Mouse (Mus musculus) kidney, adult 2 months (tissue): ENCODE measurements around the gene Prcp. TPM values are rescaled to one million over a fixed set of nuclear protein-coding genes. Genes with fewer than 3 reads are reported as not detected.
"Not testable (repeated sequence)": the region's sequence is repeated elsewhere in the genome, so short reads cannot be mapped to it uniquely, and the experiment has no call there.

Source experiments
- DNase-seq: peaks from one replicate; pipeline ENCODE4 v3.0.0; 2021
- H3K27ac ChIP-seq: fragments of 200-500 bp; 2 replicates; pipeline ENCODE4 v1.5.1; 2012; ENCODE audit warnings: low read depth, low read length, control low read depth, inconsistent platforms; ENCODE audit not compliant: insufficient read depth
- H3K27me3 ChIP-seq: fragments of 200-500 bp; replicated peaks from 2 replicates; pipeline ENCODE4 v1.6.1; 2012; ENCODE audit warnings: mild to moderate bottlenecking, moderate library complexity, low read length, inconsistent platforms; ENCODE audit not compliant: control insufficient read depth, insufficient read depth
- H3K36me3 ChIP-seq: fragments of 200-500 bp; 2 replicates; pipeline ENCODE4 v1.6.1; 2012; ENCODE audit warnings: mild to moderate bottlenecking, moderate library complexity, low read length, inconsistent platforms; ENCODE audit not compliant: control insufficient read depth, insufficient read depth
- H3K4me1 ChIP-seq: fragments of 200-500 bp; 2 replicates; pipeline ENCODE4 v1.6.1; 2011; ENCODE audit warnings: low read length; ENCODE audit not compliant: control insufficient read depth, insufficient read depth
- H3K4me3 ChIP-seq: fragments of 200-500 bp; 2 replicates; pipeline ENCODE4 v1.5.1; 2011; ENCODE audit warnings: mild to moderate bottlenecking, low read depth, low read length, control low read depth; ENCODE audit not compliant: insufficient read depth
- CTCF ChIP-seq: fragments of 200-500 bp; conservative IDR thresholded peaks from 2 replicates; pipeline ENCODE4 v1.5.1; 2011; ENCODE audit warnings: low read depth, mild to moderate bottlenecking, control low read depth, low read length, moderate library complexity, mixed read lengths; ENCODE audit not compliant: insufficient read depth, insufficient read length
- POLR2A ChIP-seq: fragments of 200-500 bp; IDR thresholded peaks from one replicate; pipeline ENCODE4 v1.6.1; 2011; ENCODE audit warnings: low read depth, low read length, control low read depth
- WGBS: fragments of 180-500 bp; shearing (Covaris S2); methylation state at CpG from one replicate; pipeline ENCODE4 v1.1.7; 2018; 5-methylcytosine and 5-hydroxymethylcytosine counted together
- polyA plus RNA-seq: library from polyadenylated mRNA; depleted of rRNA; stranded (reverse); fragments of >200 nt; gene quantifications from 2 replicates; pipeline ENCODE4 v1.2.3, GENCODE M21; 2012

The Prcp gene
- polyA plus RNA-seq, 1 experiment: 37.2 TPM

DNA sequence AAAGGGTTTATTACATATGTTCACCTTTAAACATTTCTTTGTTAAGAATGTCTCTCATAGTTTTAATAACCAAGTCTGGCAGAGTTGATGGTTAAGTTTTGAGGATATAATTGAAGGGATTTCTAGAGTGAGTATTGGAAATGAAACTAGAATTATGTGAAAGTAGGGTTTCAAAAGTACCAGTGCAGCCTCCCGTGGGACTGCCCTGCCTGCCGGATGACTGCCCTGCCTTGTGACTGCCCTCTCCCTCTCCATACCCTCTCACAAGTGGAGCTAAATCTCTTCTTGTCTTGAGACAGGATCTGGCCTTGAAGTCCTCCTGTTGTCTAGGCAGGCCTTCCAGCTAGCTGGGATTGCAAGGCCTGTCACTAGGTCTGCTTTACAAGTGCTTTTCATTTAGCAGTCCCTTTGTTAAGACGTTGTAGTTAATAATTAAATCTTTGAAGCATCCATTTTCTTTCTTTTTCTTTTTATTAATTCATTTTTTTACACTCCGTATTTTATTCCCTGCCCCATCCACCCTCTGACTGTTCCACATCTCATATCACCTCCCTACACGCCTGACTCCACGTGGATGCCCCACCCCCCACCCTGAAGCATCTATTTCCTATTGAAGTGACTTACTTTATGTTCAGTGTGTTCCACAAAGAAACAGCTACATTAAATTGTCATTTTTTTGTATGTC is 46.0 kb downstream of the Prcp start:
- no peaks in the 10 kb centered on the region; the same call in 1 of the 2 replicates for H3K36me3 ChIP-seq
- DNase-seq: no peak
- TF ChIP-seq CTCF: no peak
- TF ChIP-seq POLR2A: no peak
- no peak overlapping the region for H3K27ac ChIP-seq
- 81% methylated on average over 6 of the region's 6 CpGs for WGBS
- H3K4me1 ChIP-seq: no peaks in the 10 kb centered on the region
- H3K27me3 ChIP-seq: no peaks in the 10 kb centered on the region
- no peak overlapping the region for H3K4me3 ChIP-seq

DNA sequence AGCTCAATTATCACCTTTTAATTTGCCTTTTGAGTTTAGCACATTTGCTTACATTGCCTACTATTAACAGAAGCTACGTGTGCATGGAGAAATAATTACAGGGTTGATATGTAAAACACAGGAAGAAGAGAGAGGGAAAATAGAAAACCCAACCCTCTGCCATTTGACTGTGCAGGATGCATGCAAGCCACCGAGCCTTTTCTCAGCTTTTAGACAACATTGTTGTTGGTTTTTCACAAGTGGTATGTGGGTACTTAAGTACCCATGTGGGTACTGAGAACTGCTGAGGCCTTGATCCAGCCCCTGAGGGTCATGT is 46.5 kb downstream of the Prcp start:
- no peaks in the 10 kb centered on the region for H3K4me1 ChIP-seq
- H3K36me3 ChIP-seq: no peaks in the 10 kb centered on the region; the same call in 1 of the 2 replicates
- H3K4me3 ChIP-seq: no peak overlapping the region
- WGBS: 73% methylated on average over 2 of the region's 2 CpGs
- TF ChIP-seq POLR2A: no peak
- TF ChIP-seq CTCF: no peak
- no peaks in the 10 kb centered on the region for H3K27me3 ChIP-seq
- no peak overlapping the region for H3K27ac ChIP-seq
- no peak for DNase-seq

DNA sequence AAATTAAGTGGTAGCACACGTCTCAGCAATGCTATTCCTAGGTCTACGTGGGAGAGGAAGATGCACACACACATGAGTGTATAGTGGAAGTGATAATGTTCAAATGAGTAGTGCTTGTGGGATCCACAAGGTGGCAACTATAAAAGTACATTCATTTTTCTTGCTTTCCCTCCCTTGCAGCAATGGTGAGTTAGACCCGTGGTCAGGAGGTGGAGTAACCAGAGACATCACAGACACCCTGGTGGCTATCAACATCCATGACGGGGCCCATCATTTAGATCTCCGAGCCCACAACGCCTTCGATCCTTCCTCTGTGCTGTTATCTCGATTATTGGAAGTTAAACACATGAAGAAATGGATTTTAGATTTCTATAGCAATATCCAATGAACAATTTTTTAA is 58.5 kb downstream of the Prcp start:
- 89% methylated on average over 8 of the region's 8 CpGs for WGBS

DNA sequence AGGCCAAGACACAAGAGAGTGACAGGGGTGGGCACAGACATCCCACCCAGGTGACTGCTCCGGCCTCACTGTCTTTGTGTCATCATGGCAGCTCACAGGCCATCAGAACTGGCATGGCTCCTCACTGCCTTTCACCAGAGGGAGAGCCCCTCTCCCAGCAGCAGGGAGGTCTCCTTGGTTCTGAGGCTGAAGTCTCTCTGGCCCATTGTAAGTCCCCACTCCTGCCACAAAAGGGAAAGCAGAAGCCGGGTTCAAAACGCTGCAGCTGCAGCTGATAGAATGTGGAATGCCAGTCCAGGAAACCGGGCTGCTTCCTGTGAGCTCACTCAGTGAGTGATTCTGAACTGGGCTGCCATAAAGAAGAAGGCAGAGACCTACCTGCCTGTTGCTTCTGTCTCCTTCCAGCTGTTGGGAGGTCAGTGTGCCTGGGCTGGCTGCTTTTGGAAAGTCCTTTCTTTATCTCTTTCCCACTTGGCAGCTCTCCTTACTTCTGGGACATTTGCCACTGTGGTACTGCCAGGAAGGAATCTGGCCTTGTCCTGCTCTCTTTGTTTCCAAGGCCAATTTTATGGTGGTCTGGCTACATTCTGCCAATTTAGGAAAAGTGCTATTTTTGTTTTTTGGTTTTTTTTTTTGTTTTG is 59.2 kb downstream of the Prcp start:
- H3K4me1 ChIP-seq, H3K27ac ChIP-seq, H3K4me3 ChIP-seq, H3K27me3 ChIP-seq, H3K36me3 ChIP-seq: not testable (repeated sequence)
- WGBS: 70% methylated on average over 4 of the region's 4 CpGs
- DNase-seq: peak; percentile 33

More for the DNA sequence above, 58.5 kb downstream of the Prcp start:
- no peak overlapping the region for H3K4me3 ChIP-seq
- no peak overlapping the region for H3K27ac ChIP-seq
- no peaks in the 10 kb centered on the region for H3K27me3 ChIP-seq
- no peak for TF ChIP-seq CTCF
- no peaks in the 10 kb centered on the region for H3K36me3 ChIP-seq
- no peaks in the 10 kb centered on the region for H3K4me1 ChIP-seq
- no peak for DNase-seq

DNA sequence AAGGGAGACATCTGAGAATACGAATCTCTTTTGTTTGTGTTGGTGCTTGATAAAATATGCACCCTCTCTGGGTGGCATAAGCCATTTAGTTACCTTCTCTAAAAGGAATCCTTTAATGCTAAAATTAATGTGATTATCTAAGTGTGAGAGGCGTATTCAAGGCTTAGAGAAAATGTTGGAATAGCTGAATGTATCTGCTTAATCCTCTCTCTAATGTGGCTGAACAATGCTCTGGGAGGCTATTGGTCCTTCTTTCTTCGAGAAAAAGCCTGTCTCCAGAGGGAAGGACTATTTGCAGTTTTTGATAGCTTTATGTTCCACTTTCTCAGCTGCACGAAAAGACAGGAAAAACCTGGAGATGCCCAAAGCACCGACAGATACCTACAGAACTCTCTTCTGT is 62.5 kb downstream of the Prcp start:
- TF ChIP-seq POLR2A: no peak
- TF ChIP-seq CTCF: no peak
- no peak for DNase-seq
- 73% methylated on average over 5 of the region's 5 CpGs for WGBS
- H3K4me3 ChIP-seq: no peak overlapping the region
- no peak overlapping the region for H3K27ac ChIP-seq
- H3K27me3 ChIP-seq: no peaks in the 10 kb centered on the region
- no peaks in the 10 kb centered on the region for H3K36me3 ChIP-seq
- no peaks in the 10 kb centered on the region for H3K4me1 ChIP-seq

DNA sequence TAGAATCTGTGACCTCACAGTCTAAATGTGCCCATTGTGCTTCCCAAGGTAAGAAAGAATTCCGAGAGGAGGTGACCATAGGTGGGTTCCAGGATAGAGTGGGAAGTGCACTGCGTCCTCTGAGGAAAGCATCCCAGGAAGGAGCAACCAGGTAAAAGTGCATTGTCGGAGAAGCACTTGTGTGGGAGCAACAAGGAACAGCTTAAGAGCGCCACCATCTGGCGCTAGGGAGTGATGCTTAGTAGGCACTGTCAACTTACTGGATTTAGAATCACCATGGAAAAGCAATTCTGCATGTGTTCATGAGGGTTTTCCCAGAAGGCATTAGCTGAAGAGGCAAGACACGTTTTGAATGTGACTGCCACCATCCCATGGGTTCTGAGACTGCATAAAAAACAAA is 63.7 kb downstream of the Prcp start:
- no peak overlapping the region for H3K4me3 ChIP-seq
- H3K27me3 ChIP-seq: no peaks in the 10 kb centered on the region
- H3K36me3 ChIP-seq: no peaks in the 10 kb centered on the region
- no peaks in the 10 kb centered on the region for H3K4me1 ChIP-seq
- TF ChIP-seq CTCF (peak; percentile 51), POLR2A (no peak)
- peak; percentile 12 for DNase-seq
- H3K27ac ChIP-seq: no peak overlapping the region
- WGBS: 30% methylated on average over 6 of the region's 6 CpGs

DNA sequence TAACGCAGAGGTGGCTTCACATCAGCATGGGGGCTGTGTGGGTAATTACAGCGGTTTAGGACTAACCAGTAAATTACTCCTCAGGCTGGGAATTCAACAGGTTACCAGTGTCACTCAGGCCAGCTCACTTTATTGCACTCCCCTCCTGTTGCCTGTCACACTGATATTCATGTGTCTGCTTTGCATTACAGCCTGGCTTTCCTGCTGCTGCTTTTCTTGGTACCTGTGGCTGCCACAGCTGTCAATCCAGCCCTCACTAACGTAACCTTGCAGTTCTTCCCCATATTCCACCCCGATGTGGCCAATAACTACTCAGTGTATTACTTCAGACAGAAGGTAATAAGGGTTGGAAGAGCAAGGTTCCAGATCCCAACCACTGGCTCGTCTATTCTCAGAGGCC is 65.5 kb downstream of the Prcp start:
- WGBS: 50% methylated on average over 5 of the region's 5 CpGs
- Histone ChIP-seq H3K27ac (no peak overlapping the region), H3K4me1 (no peaks in the 10 kb centered on the region), H3K4me3 (no peak overlapping the region), H3K27me3 (no peaks in the 10 kb centered on the region), H3K36me3 (no peaks in the 10 kb centered on the region)
- no peak for DNase-seq
- TF ChIP-seq POLR2A: no peak
- no peak for TF ChIP-seq CTCF
